Mouse (Mus musculus) hematopoietic stem cell, adult 5-6 weeks (primary cell): Measurements from ENCODE around the gene Slc26a5. TPM values are rescaled to one million over a fixed set of nuclear protein-coding genes. Genes with fewer than 3 reads are reported as not detected.

ENCODE experiments used
- ATAC-seq, 2 experiments: fragments of 125-278 bp in 1 of 2; replicated peaks in 1 of 2; 2 replicates each; pipeline ENCODE4 v1.8.0; 2016 to 2017; ENCODE audit warnings: inconsistent platforms in 2 of 2, mild to moderate bottlenecking in 2 of 2, moderate number of reproducible peaks in 2 of 2, low read depth in 1 of 2, moderate TSS enrichment in 1 of 2; ENCODE audit not compliant: low FRiP score in 2 of 2, poor library complexity in 2 of 2, severe bottlenecking in 2 of 2, insufficient read depth in 1 of 2, low TSS enrichment in 1 of 2
- total RNA-seq: library from RNA; stranded (forward); fragments of 172-1452, 232-1000 nt; gene quantifications from 2 replicates; pipeline ENCODE4 v1.2.3, GENCODE M21; 2017

Gene Slc26a5
- total RNA-seq, 1 experiment from 2014 or later: not detected

DNA sequence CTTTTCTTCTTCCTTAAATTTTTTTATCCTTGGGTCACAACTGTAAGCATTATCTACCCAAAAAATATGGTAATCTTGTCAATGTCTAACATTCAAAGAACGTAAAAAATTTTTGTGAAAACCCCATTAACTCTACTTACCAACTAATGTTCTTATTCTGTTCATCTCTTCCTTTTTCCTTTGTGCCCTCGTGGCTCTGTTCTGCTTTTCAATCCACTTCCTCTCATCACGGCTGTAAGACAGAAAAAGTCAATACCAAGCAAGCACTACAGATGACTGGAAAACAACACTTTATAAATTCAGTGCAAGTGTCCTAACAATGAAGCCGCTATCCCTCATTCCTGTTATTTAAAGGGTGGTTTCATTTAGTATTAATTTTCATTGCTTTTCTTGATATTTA, 96.9 kb downstream of the Slc26a5 start:
- no peak for ATAC-seq

Other genes starting within 250 kb of the Slc26a5 start
- 0.56 TPM in 1 of 2 replicates, not detected in the other for gene Fbxl13, start 220.0 kb downstream of the Slc26a5 start, total RNA-seq
- 77.6 and 103 TPM in 2 replicates for gene Armc10, start 219.8 kb downstream of the Slc26a5 start, total RNA-seq
- 1.6 TPM in 2 replicates for gene Napepld, start 164.2 kb downstream of the Slc26a5 start, total RNA-seq
- gene Pmpcb, start 128.5 kb downstream of the Slc26a5 start, total RNA-seq: 96.5 and 138 TPM in 2 replicates
- gene Dnajc2, start 80.4 kb downstream of the Slc26a5 start, total RNA-seq: 149 and 210 TPM in 2 replicates
- gene Psmc2, start 80.3 kb downstream of the Slc26a5 start, total RNA-seq: 75.9 and 87.3 TPM in 2 replicates